Mouse (Mus musculus): Measurements from ENCODE around the gene Ralgps1.

Gene Ralgps1

DNA sequence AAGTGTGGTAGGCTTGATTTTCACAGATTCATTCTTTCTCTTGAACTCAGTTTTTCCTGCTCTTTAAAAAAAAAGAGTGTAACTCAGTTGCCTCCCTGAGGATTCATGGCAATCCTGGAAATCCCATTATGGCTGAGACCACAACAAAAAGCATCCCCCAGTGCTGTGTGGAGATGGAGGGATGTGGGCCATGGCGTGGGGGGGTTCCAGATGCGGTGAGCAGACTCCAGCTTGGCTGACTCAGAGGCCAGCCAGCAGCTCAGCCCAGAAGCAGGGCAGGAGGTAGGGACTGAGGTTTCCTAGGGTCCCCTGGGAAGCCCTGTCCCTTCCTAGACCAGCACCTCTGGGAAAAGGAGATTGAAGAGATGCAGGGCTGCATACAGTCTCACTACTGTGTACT is 194.4 kb downstream of the Ralgps1 start:
- DNase-seq (ENCODE audit: low spot score in 2 of 2), result no peak

DNA sequence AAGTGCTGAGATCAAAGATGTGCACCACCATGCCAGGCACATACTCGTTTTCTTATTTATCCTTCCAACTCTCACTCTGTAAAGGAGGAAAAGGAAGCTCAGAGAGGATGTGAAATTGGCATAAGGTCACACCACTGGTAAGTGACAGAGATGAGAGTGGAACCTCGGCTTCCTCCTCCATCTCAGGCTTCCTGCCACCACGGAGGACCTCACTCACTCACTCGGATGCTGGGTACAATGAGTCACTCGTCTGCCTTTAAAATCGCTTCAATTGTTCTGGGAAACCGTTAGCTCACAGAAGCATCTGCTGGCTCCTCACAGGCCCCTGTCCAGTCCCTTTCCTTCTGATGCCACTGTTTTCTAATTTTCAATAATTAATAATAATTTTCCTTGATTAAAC is 194.8 kb downstream of the Ralgps1 start:
- no peak for DNase-seq (ENCODE audit: low spot score in 2 of 2)

GRCm38 (mm10) chr2:33173686-33174085 is 197.6 kb downstream of the Ralgps1 start:
- no peak for DNase-seq (ENCODE audit: low spot score in 2 of 2)

GRCm38 (mm10) chr2:33173126-33173525 is 198.2 kb downstream of the Ralgps1 start:
- no peak for DNase-seq (ENCODE audit: low spot score in 2 of 2)

- no peak for DNase-seq (ENCODE audit: low spot score in 2 of 2)
Observed at GRCm38 (mm10) chr2:33170777-33171565, 200.3 kb downstream of the Ralgps1 start.

DNA sequence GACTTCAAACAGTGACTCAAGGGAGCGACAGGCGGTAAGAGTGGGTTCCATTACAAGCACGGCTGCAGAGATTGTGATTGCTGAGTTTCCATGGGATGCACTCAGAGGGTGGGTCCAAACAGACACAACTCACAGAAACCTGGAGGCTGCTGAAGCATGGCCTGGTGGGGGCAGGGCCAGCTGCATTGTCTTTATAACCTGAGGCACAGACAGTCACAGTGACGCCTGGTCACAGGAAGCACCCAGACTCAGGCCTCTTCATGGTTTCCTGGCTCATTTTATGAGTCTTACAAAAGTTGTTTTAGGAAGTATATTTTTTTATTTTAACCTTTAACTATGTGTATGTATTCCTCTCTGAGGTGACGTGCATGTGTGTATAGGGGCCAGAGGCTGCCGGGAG is 201.8 kb downstream of the Ralgps1 start:
- no peak for DNase-seq (ENCODE audit: low spot score in 2 of 2)

DNA sequence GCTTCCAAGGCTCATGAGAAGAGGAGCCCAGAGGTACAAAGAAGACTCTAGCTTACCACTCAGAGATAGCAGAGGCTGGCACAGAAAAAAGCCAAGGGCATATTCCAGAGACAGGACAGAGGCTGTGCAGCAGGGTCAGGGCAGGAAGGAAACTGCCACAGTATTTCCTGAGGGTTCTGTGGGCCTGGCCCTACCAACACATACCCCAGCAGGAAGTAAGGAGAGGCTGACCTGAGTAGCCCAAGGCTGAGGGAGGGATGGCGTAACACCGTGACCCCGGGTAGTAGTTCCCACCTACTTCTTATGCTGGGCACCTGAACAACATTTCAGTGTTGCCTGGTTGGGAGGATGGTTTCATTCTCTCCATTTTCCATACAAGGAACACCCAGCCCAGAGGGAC is 204.2 kb downstream of the Ralgps1 start:
- DNase-seq (ENCODE audit: low spot score in 2 of 2), result no peak

- DNase-seq (ENCODE audit: low spot score in 2 of 2), result no peak
Observed at GRCm38 (mm10) chr2:33165710-33166374, 205.4 kb downstream of the Ralgps1 start.

GRCm38 (mm10) chr2:33165229-33165628 is 206.1 kb downstream of the Ralgps1 start:
- DNase-seq (ENCODE audit: low spot score in 2 of 2), result no peak

DNA sequence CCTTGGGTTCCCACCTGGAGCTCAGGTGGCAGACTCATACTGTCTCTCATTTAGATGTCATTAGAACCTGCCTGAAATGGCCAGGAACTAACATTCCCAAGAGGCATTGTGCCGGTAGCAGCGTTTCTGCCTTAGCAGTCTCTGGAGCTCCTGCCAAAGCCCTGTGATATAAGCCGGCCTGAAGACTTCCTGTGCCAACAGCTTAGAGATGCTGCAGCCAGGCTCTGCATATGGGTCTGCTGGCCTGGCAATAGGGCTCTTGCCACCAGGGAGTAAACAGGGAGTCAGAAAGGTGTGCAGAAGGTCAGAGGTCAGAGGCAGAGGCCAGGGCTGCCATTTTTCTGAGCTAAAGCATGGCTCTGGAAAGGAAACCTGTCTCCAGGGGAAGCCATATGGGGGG is 206.6 kb downstream of the Ralgps1 start:
- DNase-seq (ENCODE audit: low spot score in 2 of 2), result no peak

GRCm38 (mm10) chr2:33162126-33162525 is 209.2 kb downstream of the Ralgps1 start:
- no peak for DNase-seq (ENCODE audit: low spot score in 2 of 2)

GRCm38 (mm10) chr2:33160326-33160973 is 210.8 kb downstream of the Ralgps1 start:
- DNase-seq (ENCODE audit: low spot score in 2 of 2), result no peak

DNA sequence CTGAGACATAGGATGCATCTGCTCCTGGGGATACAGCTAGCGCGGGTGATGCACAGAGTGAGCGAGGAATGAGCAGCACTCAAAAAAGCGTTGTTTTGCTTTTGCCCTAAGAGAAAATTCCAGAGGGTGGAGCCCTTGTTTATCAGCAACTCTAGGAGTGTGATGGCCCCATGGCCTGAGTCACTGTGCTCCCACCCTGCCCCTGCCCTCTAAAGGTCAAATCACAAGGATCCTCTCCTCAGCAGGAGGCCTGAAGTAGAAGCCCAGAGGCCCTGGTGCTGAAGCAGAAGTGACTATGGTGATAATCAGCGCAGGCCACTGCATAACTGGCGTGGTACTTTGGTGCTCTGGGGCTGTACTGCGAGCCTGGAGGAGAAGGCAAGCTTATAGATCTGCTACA is 211.7 kb downstream of the Ralgps1 start:
- no peak for DNase-seq (ENCODE audit: low spot score in 2 of 2)

DNA sequence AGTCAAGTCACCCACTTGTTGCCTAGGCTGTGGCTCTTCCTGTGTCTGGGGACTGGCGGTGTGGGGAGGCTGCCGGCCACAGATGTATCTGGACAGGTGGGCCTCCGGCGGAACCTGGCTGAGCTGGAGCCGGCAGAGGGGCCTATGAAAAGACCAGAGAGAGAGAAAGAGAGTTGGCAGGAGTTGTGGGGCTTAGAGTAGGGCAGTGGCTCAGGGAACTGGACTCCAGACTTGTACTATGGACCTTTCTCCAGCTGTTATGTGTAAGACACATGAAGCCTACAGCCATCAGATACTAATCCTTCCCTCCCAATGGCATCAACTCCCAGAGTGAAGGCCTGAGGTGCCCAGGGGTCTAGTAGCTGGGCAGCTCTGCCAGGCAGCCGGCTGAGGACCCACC is 212.4 kb downstream of the Ralgps1 start:
- no peak for DNase-seq (ENCODE audit: low spot score in 2 of 2)

GRCm38 (mm10) chr2:33156283-33156781 is 215.0 kb downstream of the Ralgps1 start:
- DNase-seq (ENCODE audit: low spot score in 2 of 2), result no peak

DNA sequence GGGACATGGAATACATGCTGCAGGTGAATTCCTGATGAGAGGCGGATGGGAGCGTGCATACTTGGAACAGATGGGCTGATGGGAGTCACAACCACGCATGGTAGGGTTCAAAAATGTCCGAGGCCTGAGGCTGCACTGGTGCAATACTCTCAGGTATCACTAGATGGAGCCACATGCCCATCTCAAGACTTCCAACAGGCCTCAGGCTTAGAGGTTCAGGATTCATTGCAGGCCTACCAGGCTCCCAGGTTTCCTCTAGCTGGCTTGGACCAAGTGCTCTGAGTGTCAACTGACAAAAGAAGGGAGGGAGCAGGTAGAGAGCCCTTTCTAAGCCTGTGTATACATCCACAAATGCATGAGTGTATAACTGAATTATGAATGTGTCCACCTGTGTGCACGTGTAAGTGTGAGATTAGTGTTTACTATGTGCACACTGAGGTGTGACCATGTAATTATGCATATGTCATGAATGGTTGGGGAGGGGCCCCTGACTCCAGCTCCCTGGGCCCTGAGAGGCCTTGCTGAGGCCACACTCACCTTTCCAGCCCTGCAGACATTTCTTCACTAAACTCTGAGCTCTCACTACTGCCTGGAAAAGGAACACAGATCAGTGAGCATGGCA is 216.4 kb downstream of the Ralgps1 start:
- DNase-seq (ENCODE audit: low spot score in 2 of 2), result peak; percentile 82 to 83

DNA sequence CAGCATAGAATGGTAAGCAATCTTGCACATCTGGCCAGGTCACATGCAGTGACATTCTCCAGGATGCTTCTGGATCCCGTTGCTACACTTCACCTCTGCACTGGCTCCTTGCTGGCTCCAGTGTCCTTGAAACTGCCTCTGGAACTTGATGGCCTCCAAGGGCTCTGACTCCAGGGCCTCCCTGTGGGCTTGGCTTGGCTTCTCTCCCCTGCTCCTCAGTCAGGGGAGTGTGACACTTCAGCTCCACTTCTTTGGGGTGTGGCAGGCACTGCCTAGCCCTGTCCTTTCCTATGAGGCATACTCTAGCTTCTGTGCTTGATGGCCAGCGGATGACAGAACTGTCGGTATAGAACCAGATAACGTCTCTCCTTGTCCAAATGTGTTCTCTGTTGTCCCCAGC is 224.3 kb downstream of the Ralgps1 start:
- DNase-seq (ENCODE audit: low spot score in 2 of 2), result no peak

GRCm38 (mm10) chr2:33143292-33143691 is 228.0 kb downstream of the Ralgps1 start:
- no peak for DNase-seq (ENCODE audit: low spot score in 2 of 2)

- DNase-seq (ENCODE audit: low spot score in 2 of 2), result no peak
Observed at GRCm38 (mm10) chr2:33138491-33138890, 232.8 kb downstream of the Ralgps1 start.

- DNase-seq (ENCODE audit: low spot score in 2 of 2), result no peak
Observed at GRCm38 (mm10) chr2:33137731-33138130, 233.6 kb downstream of the Ralgps1 start.

DNA sequence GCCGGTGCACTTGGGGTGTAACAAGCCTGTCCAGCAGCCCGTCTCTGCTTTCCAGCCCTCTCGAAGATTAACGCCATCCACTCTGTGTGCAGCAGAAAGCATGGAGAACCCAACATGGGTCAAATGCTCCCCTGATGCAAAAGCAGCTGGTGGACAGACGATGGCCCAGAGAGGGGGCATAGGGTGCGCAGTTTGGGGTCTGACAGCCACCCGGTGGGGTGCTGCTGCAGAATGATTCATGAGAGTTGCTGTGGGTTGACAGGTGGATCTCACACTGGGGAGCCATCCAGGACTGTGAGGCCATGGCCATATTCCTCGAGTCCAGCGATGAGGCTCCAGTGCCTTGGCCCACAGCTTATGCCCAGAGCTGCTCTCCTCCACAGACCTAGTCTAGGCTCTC is 234.0 kb downstream of the Ralgps1 start:
- DNase-seq (ENCODE audit: low spot score in 2 of 2), result no peak

DNA sequence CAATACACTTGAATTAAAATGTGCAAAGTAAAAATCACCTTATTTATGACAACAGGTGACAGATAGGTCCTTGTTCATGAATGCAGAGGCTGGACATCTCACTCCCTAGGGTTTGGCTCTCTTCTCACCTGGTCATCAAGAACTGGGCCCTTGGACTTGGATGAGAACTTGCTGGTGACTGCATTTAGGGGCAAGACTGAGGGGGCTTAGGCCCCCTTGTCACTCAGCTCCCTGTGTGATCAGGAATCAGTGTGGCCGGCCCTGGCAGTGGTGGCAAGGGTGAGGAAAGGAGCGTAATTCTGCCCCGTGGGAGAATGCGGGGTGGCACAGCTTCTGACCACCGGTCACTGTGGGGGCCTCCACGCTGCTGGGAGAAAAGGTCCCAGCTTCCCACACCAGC is 234.9 kb downstream of the Ralgps1 start:
- DNase-seq (ENCODE audit: low spot score in 2 of 2), result no peak
